ENCODE assay signal across 13 mouse cellular contexts in the genomic region with DNA sequence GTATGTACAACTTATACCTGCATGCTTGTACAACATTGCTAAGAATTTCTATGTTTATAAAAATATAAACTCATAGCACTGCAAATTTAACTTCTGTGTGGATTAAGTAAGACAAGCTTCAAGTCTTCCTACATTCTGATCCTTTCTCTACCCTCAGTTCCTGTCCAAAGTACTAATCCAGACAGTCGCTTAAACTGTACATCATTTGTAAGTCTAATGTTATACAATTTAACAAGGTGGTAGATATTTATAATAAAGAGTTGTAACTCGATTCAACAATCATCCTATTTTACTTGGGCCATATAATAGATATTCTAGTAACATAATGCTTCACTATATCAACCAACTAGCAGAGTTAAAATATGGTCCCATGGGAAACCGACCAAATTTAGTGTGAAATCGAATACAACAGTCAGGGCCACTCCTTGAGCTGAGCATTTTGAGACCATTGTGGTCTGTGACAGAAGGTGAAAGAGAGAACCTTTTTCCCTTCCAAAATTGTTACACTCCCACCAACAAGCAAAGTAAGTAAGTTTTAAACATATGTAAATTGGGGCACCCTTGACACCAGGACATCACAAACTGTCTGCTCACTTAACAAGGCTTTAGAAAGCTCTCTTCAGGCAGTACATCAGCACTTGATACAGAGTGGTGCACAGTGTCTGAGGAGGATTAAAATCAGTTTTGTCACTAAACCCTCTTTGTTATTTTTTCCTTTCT.
"Had no signal": no experiment of that assay in that cellular context is flagged by ENCODE, and none has a peak within 500 bp of the region (broad histone marks: within the 10 kb centered on the region; RNA-seq: fewer than 3 reads in every experiment).

No protein-coding gene starts in this region.

- H3K9ac ChIP-seq: intestine, embryonic 15.5 days; kidney, embryonic 15.5 days; liver, embryonic 15.5 days had no signal

- H3K36me3 ChIP-seq: intestine, embryonic 15.5 days; kidney, embryonic 15.5 days; limb, embryonic 10.5 days; liver, embryonic 15.5 days had no signal

- H3K4me3 ChIP-seq: intestine, embryonic 15.5 days; kidney, embryonic 15.5 days; left cerebral cortex, adult 2 months; limb, embryonic 10.5 days; liver, embryonic 15.5 days; myocyte had no signal

- H3K4me1 ChIP-seq: intestine, embryonic 15.5 days; kidney, embryonic 15.5 days; limb, embryonic 10.5 days; liver, embryonic 15.5 days had no signal

- H3K9me3 ChIP-seq: intestine, embryonic 15.5 days; kidney, embryonic 15.5 days; limb, embryonic 10.5 days; liver, embryonic 15.5 days had no signal

- DNase-seq: kidney, postnatal 14 days; lung, adult 2 months; lung, postnatal 36 days; spleen, adult 18-20 months; thymus, postnatal 36 days had no signal

- H3K27ac ChIP-seq: intestine, embryonic 15.5 days; kidney, embryonic 15.5 days; left cerebral cortex, adult 2 months; limb, embryonic 10.5 days; liver, embryonic 15.5 days had no signal

- ATAC-seq: intestine, embryonic 15.5 days; lung, postnatal 0 days had no signal

- H3K4me2 ChIP-seq: intestine, embryonic 15.5 days; kidney, embryonic 15.5 days; liver, embryonic 11.5 days; liver, embryonic 15.5 days had no signal

- H3K27me3 ChIP-seq: intestine, embryonic 15.5 days; kidney, embryonic 15.5 days; liver, embryonic 15.5 days had no signal
